Mouse (Mus musculus) heart, adult 8-10 months (tissue): ENCODE measurements around the gene Gtf2h1. TPM values are rescaled to one million over a fixed set of nuclear protein-coding genes. Genes with fewer than 3 reads are reported as not detected.
"Not testable (repeated sequence)": the region's sequence is repeated elsewhere in the genome, so short reads cannot be mapped to it uniquely, and the experiment has no call there.

ENCODE experiments used
- DNase-seq: peaks from one replicate; pipeline ENCODE4 v3.0.0; 2022; ENCODE audit warnings: low spot score
- total RNA-seq, 4 experiments: library from RNA; stranded (reverse); gene quantifications; 2 replicates each; pipeline ENCODE4 v1.2.4; 2022

Gene Gtf2h1
- total RNA-seq, result 10 to 100 TPM; 13.7 to 18.5 (median 15.9) TPM

DNA sequence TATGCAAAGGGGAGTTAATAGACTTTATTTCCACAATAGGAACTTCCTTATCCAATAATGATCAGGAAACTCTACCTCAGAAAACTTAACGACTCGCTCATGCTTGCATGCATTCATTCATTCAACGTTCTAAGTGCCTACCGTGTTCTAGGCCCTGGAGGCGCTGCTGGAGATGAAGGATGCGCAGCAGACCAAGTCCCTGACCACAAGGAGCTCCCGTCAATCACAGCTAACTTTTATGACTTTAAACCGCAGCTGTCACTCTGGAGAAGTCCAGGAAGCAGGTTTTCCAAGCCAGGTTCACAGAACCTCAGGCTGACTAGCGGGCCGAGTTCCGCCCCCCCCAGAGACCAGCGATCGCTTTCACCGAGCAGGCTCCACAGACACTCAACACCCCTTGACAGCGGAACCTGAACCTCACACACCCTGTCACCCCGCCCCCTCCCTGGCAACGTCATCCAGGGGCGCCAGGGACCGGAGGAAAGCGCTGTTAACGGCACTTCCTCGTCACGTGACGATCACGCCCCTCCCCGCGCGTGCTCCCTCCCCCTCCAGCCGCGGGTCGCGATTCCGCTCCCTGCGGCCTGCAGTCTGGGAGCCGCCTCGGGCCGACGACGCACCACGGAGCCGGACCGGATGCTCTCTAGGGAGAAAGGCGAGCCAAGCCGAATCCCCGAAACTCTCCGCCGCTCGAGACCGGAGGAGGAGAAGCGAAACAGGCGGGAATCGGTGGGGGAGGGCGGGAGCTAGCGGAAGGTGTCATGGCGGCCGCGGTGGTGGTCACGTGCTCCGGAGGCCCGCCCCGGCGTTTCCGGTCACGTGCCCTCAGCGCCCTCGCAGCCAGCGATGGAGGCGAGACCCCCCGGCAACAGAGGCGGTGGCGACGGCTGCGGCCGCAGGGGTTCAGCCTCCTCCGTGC is at the start of gene Gtf2h1, which contains the start of gene Hps5:
Gtf2h1 (plus strand) TSS at position 817 of the 919 bp plus-strand sequence.
Hps5 (minus strand) TSS at position 778 of the 919 bp plus-strand sequence.
- DNase-seq, result peak; percentile 96

DNA sequence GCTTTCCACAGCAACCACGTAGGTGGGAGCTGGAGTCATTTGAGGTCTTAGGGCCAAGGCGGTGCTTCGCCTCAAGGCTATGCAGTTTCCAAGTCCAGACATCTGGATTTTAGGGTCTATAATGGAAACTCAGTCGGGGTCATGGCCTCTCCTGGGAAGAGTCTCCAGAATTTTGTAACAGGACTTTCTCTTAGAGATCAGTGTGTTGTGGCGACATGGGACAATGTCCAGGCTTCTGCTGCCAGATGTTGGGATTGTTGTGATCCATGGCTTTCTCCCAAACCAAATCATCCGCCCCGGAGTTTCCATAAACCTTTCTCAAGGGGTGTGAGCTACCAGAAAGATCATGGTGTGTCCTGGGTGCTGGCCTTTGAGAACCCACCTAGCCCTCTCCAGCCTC is 49.5 kb upstream of the Gtf2h1 start:
- peak; percentile 49 for DNase-seq

DNA sequence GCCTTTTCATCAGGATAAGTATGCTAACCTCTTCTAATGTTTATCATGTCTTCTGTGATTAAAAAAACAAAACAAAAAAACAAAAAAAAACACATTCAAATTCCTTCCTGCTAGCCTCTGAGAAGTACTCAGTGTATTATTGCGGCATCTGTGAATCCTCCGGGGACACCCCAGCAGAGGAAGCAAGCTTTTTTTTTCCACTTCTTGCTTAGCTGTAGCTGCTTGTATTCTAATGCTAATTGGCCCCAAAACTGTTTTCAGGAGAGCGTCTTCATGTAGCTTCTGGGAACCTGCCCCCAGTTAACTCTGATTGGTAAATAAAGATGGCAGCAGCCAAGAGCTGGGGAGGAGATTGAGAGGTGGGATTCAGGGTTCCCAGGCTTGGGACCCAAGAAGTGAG is 47.4 kb upstream of the Gtf2h1 start:
- peak; percentile 25 for DNase-seq

DNA sequence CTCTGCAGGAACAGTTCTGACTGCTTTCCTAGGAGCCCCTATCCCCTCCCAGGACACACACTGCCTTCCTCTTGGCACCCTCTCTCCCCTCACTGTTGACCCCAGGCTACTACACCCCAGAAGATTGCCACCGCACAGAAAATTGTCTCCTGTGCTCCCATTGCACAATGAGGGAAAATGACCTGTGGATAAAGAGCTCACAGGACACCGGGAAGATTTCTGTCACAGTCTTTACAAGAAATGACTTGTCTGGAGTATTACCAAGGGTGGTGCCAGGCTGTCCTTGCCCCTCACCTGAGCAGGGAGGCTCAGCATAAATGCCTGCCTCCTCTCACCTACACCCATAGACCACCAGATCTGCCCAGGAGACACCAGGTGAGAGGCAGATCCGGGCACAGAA is 44.4 kb upstream of the Gtf2h1 start, which contains the start of gene Saa2:
Saa2 (plus strand) TSS at position 301 of the 400 bp plus-strand sequence.
- DNase-seq, result no peak

DNA sequence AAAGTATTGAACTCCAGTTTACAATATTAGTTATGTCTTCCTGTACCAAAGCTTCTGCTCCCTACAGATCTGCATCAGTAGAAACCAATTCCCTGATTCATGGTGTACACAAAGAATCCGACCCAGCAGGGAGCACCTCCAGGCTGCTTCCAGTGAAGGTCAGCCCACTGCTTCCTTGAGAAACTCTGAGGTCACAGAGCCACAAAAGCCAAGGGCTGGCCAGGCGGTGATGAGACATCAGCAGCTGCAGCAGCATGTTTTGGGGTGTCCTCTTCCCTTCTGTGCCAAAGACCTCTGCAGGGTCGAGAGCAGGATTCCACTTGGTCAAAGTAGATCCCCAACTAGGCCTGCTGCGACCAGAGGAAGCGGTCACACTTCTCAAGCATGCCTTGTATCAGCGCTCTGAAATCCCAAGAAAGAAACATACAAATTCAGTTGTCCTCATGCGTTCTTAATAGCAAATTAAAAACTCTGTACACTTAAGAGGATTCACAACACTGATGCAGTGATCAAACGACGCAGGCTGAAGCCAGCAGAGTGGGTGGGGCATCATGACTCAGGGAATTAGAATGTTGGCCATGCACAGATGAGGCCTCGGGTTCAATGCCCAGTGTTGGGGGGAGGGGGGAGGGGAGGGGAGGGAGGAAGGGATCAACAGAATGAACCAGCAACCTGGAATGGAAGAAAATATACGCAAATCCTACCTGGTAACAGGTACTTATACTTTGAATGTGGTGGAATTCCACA is 34.7 kb upstream of the Gtf2h1 start:
- DNase-seq, result no peak

DNA sequence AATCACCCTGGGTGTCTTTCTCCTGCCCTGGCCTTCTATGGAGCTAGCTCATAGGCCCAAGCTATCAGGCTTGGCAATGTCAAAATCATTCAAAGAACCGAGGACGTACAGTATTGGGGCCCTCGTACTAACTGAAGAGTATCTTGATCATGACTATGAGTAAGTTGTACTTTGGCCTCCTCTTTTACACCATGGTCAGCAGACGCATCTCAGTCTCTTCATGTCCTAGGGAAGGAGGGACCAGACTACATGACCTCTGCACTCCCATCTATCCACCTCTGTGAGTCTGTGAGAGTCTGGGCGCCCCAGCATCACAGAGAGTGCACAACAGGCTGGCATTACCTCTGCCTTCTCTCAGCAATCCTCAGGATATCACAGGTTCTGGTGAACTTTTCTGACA is 33.3 kb upstream of the Gtf2h1 start:
- DNase-seq, result no peak

DNA sequence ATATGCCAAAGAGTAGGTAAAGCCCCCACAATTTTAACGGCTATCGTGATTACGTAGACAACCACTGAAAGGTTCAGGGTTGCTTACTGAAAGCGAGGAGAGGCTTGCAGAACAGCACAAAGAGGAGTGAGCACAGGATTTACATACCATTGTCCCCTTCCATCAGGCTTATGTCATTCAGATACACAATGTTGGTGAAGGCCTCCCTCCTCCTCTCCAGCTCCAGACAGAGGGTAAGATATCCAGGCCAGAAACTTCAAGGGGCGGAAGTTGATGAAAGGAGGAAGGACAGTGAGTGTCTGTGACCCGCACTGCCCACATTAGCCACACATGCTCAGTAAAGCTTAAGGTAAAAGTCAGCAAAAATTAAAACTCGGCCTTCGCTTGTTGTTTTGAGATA is 31.2 kb upstream of the Gtf2h1 start:
- no peak for DNase-seq

DNA sequence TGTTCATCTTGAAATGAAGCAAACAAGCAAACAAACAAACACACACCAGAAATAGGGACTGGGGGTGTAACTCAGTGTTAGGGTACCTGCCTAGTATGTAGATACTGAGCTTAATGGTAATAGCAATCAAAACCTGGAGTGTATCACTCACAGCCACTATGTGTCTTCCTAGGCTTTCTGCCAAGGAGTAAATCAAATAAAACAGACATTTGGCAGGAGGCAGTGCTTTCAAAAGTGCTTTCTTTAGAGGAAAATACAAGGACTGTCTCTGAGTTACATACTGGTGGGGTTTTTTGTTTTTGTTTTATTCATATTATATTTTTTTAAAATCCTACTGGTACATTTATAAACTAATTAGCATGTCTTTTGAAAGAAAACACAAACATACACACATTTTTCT is 28.5 kb upstream of the Gtf2h1 start:
- DNase-seq, result no peak

DNA sequence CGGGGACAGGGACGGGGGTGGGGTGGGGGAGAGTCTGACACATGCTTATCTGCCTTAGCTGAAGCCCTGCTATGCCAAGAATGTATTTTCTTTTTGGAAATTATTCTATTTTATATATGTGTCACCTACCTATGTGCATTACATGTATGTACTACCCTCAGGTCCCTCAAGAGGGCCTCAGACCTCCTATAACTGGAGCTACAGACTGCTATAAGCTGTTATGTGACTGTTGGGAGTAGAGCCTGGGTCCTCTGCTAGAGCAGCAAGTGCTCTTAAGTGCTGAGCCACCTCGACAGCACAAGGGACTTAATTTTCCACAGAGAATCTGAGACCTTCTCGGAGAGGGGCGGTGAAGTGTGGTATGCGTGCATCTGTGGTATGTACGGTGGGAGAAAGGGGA is 27.5 kb upstream of the Gtf2h1 start:
- no peak for DNase-seq

DNA sequence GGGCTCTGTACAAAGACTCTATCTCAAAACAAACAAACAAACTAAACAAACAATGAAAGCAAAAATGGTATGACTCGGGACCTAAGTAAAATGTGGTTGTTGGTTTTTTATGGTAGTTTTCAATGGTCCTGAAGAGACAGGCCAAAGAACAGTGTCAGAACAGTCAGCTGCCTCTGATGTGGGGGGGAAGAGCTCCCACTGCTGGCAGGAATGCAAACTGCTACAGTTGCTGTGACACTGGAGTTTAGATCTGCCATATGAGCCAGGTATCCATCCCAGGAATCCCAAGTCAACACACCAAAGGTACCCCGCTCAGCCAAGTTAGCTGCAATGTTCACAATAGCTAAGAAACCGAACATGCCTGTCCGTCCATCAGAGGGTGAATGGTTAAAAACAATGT is 25.2 kb upstream of the Gtf2h1 start:
- DNase-seq, result peak; percentile 32

DNA sequence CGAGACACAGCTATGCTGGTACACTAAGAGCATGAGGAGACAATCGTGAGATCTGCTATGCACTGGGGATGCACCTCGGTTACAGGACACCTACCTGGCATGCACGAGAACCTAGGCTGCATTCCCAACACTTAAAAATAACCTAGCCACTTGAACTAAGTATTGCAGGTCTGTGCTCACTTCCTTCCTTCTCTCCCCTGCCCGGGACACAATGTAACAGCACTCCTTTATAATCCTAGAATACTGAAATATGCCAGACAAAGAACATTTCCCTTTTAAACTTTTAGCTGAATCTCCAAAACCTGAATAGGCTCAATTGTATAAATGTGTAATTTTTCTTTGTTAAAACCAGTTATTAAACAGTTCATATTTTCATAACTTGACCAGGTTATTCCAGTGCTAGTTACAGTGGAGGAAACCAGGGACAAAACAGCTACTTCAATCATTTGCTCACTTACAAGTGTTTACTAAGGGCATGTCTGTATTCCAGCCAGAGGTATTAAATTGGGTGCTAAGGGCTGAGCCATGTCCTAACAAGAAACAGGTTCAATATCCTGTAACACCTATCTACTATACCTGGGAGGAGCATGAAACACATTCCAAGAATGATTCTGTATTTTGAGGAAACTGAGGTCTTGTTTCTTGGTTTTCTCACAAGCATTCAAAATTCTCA is 6.6 kb upstream of the Gtf2h1 start:
- no peak for DNase-seq

DNA sequence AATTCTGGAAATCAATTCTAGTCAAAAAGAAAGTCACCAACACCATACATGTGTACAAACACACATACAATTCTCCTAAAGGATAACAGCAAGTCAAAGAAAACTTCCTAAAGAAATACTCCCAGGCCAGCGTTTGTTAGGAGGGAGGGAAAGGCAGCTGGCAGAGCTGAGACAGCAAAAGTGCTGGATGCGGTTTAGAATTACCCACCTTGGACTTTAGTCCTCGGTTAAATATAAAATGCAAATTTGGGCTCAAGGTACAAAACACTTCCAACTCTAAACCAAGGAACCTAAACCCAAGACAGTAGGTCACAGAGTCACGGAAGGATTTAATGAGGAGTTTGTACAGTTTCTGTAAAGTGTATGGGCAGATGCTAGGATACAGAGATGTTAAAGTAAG is 2.0 kb upstream of the Gtf2h1 start:
- DNase-seq, result no peak

DNA sequence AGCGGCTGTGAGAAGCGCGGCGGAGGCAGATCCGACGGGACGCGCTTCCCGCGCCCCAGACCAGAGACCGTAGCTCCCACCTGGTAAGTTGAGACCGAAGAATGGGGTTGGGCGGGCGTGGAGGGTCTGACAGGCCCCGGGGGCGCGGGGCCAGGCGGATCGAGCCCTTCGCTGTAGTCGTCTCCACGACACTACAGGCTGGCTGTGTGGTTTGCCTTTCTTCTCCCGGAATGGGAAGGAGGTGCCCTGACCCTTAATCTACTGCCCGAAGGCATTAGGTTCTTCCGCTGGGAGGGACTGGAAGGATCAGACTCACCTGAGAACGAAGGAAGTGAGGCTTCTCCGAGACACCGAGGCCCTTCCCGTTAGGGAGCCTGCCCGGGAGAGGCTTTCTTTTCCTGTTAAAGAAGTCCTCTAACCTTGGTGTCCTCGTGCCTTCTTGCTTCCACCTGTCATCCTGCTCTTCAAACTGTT is 340 bp downstream of the Gtf2h1 start:
- DNase-seq, result no peak

DNA sequence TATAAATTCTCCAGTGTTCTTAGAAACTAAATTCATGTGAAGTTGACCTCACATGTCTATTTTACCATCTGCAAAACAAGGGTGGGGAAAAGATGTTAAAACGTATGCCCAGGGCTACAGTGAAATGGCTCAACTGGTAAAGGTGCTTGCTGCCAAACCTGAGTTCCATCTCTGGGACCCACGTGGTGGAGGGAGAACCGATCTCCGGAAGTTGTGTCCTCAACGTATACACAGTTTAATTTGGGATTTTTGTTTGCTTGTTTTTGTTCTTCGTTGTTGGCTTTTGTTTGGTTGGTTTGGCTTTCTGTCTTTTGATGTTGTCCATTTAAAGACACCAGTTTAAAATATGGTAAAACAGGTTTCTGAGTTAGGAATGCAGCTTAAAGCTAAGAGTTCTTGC is 876 bp downstream of the Gtf2h1 start:
- DNase-seq, result no peak

DNA sequence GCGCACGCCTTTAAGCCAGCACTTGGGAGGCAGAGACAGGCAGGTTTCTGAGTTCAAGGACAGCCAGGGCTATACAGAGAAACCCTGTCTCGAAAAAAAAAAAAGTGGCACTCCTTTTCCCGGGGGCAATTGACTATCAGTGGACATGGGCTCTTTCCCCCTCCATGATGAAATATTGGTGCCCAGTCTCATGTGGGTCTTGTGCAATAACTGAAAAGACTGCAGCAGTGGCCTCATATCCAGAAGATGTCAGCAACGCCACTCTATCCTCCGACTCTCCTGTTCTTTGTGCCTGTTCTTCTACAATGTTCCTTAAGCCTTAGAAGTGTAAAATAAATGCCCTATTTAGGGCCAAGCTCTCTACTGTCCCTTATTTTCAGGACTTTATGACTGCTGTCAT is 14.4 kb downstream of the Gtf2h1 start:
- DNase-seq, result no peak

DNA sequence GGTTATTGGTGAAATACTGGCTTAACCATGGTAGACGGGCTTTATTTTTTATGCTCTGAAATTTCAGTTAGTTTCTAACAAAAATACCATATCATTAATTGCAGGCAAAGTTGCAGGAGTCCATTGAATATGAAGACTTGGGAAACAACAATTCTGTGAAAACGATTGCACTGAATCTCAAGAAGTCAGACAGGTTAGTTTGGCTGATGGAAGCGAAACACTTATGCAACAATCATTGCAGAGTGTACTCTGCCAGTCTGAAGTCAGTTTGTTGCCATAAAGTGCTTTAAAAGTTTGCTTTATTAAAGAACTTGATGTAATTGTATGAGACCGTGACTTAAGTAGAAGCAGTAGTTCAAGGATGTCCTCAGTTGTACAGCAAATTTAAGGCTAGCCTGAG is 18.1 kb downstream of the Gtf2h1 start:
- no peak for DNase-seq

DNA sequence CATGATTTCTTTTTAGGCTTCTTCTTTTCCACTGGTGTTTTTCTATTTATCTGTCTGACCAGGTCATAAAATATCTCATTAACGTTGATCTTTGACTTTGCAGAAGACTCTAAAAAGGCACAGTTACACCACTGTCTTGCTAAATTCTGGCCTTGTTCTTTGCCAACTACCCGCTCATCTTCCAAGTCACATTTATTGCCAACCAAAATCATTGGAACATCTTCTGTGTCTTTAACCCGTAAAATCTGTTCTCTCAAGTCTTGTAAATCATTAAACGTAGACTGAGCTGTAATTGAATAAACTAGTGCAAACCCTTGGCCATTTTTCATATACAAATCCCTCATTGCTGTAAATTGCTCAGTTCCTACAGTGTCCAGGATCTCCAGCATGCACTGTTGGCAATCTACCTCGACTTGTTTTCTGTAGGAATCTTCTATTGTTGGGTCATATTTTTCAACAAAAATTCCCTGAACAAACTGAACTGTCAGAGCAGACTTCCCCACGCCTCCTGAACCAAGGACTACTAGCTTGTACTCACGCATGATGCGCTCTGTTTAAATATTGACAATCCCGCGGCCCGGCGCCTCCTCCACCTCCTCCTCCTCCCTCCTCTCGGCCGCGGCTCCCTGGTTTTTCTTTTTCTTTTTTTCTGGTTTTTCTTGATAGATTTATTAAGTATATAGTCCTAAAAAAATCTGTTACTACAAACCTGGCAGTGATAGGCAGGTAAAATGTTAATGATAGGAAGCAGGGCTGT is 25.2 kb downstream of the Gtf2h1 start:
- DNase-seq, result not testable (repeated sequence)

DNA sequence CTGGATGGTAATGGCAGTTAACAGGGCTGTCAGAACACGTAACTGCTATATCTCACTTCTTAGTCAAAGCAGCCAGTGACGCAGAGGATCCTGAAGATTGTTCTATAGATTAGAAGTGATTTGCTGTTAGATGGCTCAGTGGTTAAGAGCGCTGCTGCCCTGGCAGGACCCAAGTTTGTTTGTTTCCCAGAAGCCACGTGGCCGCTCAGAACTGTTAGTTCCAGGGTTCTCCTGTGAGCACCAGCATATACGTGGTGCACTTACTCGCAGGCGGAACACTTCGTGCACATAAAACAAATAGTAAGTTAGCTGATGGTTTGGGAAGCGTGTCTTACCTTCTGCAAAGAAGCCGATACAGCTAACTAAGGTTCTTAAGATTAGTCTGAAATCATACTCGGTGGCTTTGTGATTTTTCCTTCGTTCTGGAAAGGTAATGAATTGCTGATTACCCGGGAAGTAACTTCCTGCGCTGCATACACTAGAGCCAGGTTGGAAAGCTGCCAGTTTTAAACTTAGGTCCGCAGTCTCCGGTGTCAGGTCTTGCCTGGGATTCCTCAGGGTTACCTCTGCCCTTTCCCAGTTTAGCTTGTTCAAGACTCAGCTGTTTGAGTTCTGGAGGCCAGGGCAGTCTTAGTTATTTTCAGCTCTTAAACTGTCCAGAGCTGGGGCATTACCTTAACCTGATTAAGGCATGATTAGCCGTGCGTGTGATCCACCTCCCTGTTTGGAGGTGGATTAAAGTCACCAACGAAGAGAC is 31.3 kb downstream of the Gtf2h1 start:
- no peak for DNase-seq

DNA sequence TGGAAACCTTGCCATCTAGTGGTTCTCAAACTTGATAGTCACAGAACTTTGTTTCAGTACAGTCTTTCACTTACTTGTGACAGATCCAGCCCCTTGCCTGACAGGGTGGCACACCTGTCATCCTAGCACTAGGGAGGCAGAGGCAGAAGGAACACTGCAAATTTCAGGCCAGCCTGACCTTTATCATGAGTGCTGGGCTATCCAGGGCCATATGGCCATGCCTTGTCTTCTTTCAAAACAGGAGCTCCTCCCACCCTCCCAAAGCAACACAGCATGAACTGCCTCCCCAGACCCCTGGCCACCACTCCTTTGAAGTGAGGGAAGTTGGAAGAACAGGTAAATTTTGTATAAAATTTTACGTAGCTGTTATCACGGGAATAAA is 31.9 kb downstream of the Gtf2h1 start:
- no peak for DNase-seq

DNA sequence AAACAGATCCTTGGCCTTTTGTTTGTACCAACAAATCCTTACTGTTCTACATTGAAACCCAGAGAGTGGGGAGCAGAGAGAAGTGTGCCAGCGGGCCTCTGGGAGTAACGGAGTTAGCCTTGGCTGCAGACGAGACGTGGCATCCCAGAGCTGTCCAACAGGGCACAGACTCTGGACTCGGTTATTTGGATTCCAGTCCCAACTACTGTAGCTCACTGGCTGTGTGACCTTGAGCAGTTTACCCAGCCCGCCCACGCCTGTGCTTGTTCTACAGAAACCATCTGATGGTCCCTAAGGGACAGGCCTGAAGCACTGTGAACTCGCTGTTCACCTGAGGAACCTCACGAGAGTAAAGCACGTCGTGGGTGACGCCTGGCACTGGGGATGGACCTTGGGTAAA is 34.0 kb downstream of the Gtf2h1 start:
- no peak for DNase-seq
